Mouse (Mus musculus) skeletal muscle tissue, postnatal 0 days (tissue): ENCODE results near the gene Slamf6. TPM values are rescaled to one million over a fixed set of nuclear protein-coding genes. Genes with fewer than 3 reads are reported as not detected.

Experiments
- polyA plus RNA-seq: library from polyadenylated mRNA; unstranded; fragments of >200 nt; fragmentation: Nextera tagmentation; extraction: Ambion mirVana; gene quantifications from 2 replicates; pipeline ENCODE4 v1.2.1, GENCODE M21; 2015

Gene Slamf6
- 0.13 and 0.46 TPM in 2 replicates for polyA plus RNA-seq

GRCm38 (mm10) chr1:171917305-171918039, at the start of gene Slamf6:
TSS of gene Slamf6 (plus strand) at chr1:171917515.

GRCm38 (mm10) chr1:171895364-171895763, 22.0 kb upstream of the Slamf6 start, which contains the start of gene Gm10521:
TSS of gene Gm10521 (plus strand) at chr1:171895664.

Other genes starting within 250 kb of the Slamf6 start
- gene Cd48, start 235.5 kb upstream of the Slamf6 start, polyA plus RNA-seq = 3.3 and 5.4 TPM in 2 replicates
- gene Slamf1, start 150.4 kb upstream of the Slamf6 start, polyA plus RNA-seq = 0.18 and 0.19 TPM in 2 replicates
- 2.8 and 3.9 TPM in 2 replicates for gene Cd84, start 77.8 kb upstream of the Slamf6 start, polyA plus RNA-seq
- not detected in 2 replicates for gene Gm10521, start 21.9 kb upstream of the Slamf6 start, polyA plus RNA-seq
- 2.6 and 4.0 TPM in 2 replicates for gene Vangl2, start 110.9 kb downstream of the Slamf6 start, polyA plus RNA-seq
- gene Nhlh1, start 140.1 kb downstream of the Slamf6 start, polyA plus RNA-seq = not detected in 2 replicates
- gene Copa, start 165.0 kb downstream of the Slamf6 start, polyA plus RNA-seq = 89.8 and 97.0 TPM in 2 replicates
- 57.0 and 63.1 TPM in 2 replicates for gene Ncstn, start 165.3 kb downstream of the Slamf6 start, polyA plus RNA-seq
- gene Pex19, start 209.2 kb downstream of the Slamf6 start, polyA plus RNA-seq = 185 and 200 TPM in 2 replicates
- gene Dcaf8, start 230.6 kb downstream of the Slamf6 start, polyA plus RNA-seq = 128 and 141 TPM in 2 replicates